Comparison of ENCODE assay signal across 22 mouse cellular contexts in the genomic region with DNA sequence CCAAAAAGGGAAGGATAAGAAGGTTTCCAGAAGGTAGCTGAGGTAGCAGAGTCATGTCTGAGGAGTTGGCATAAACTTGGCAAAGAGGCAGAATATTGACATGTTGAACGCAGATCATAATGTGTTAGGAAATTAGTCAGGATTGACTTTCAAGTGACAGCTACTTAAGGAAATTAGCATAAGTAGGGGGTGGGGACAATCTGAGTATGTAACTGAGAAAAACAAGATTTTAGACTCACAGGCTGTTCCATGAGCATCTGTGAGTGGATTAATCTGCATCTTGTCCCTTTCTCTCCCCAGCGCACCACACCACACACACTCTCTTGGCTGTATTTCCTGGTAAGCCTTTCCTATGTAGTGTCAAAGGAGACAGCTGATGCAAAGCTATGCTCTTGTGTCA. TPM values are rescaled to one million over a fixed set of nuclear protein-coding genes. Genes with fewer than 3 reads are reported as not detected.
DNase-seq lines count a peak whose midpoint lies in the region; ATAC-seq and TF ChIP-seq lines count a peak whose summit lies in the region.
"Had no signal": no experiment of that assay in that cellular context is flagged by ENCODE, and none has a peak within 500 bp of the region (broad histone marks: within the 10 kb centered on the region; RNA-seq: fewer than 3 reads in every experiment).

No protein-coding gene starts in this region.

- H3K27ac ChIP-seq in forebrain, embryonic 13.5 days = no peak overlapping the region
- H3K27ac ChIP-seq in forebrain, embryonic 11.5 days (ENCODE audit: low read depth, low read length) = no peak overlapping the region
- peak overlapping the region; percentile 87 for H3K27ac ChIP-seq in layer of hippocampus, adult 2 months
- 0 out of 2 replicates have a peak overlapping the region, but pooled peaks have one; percentile 78 for H3K27ac ChIP-seq in stomach, embryonic 15.5 days
- no peak overlapping the region for H3K27ac ChIP-seq in stomach, postnatal 0 days (replicated peaks)
- no peak overlapping the region for H3K27ac ChIP-seq in forebrain, postnatal 0 days (ENCODE audit: low read depth, low read length)
- H3K27ac ChIP-seq: hindbrain, embryonic 12.5 days; hindbrain, embryonic 15.5 days had no signal

- ATAC-seq in forebrain, embryonic 13.5 days = peak; percentile 66; the same call in 1 of the 2 replicates
- ATAC-seq in forebrain, embryonic 11.5 days (replicated peaks; ENCODE audit: low FRiP score) = no peak
- no peak for ATAC-seq in stomach, embryonic 15.5 days (ENCODE audit: insufficient read depth, low FRiP score, low read depth)
- ATAC-seq in stomach, postnatal 0 days (ENCODE audit: low FRiP score, low TSS enrichment) = no peak
- ATAC-seq in forebrain, postnatal 0 days = peak; percentile 80
- ATAC-seq: intestine, postnatal 0 days; Patski had no signal

- no peak for TF ChIP-seq CTCF in layer of hippocampus, adult 2 months (conservative IDR thresholded peaks at IDR 0.05)
- TF ChIP-seq CTCF in stomach, postnatal 0 days (IDR thresholded peaks at IDR 0.05; ENCODE audit: low read depth) = no peak
- no peak for TF ChIP-seq CTCF in forebrain, postnatal 0 days (IDR thresholded peaks at IDR 0.05; ENCODE audit: low read depth)

- 68% methylated on average over 2 of the region's 2 CpGs for WGBS in forebrain, embryonic 13.5 days
- 93% methylated on average over 2 of the region's 2 CpGs for WGBS in forebrain, embryonic 11.5 days
- 82% methylated on average over 2 of the region's 2 CpGs for WGBS in stomach, embryonic 15.5 days
- WGBS in stomach, postnatal 0 days = 77% methylated on average over 2 of the region's 2 CpGs
- 37% methylated on average over 2 of the region's 2 CpGs for WGBS in forebrain, postnatal 0 days

- no peak for DNase-seq in forebrain, embryonic 11.5 days (ENCODE audit: low spot score)
- DNase-seq in layer of hippocampus, adult 2 months (ENCODE audit: low spot score in 2 of 2) = peak in 1 of 2 experiments; percentile 66
- no peak for DNase-seq in layer of hippocampus, postnatal 25 days (ENCODE audit: extremely low spot score in 1 of 2, low spot score in 1 of 2)
- DNase-seq in stomach, postnatal 0 days (ENCODE audit: low spot score) = no peak
- no peak for DNase-seq in forebrain, postnatal 0 days
- DNase-seq in MN1 (ENCODE audit: low spot score) = no peak
- DNase-seq: adrenal gland, adult 2 months; adrenal gland, postnatal 14 days; cerebellum, adult 18-20 months; cerebellum, adult 9-10 months; cerebellum, postnatal 14 days; gastrocnemius, postnatal 14 days; heart, adult 11 months had no signal

- TF ChIP-seq EP300 in stomach, postnatal 0 days (optimal IDR thresholded peaks at IDR 0.05) = no peak

- H3K36me3 ChIP-seq in forebrain, embryonic 13.5 days (ENCODE audit: poor library complexity, severe bottlenecking) = peaks cover 15% of the 10 kb centered on the region
- no peaks in the 10 kb centered on the region for H3K36me3 ChIP-seq in forebrain, embryonic 11.5 days (ENCODE audit: control insufficient read depth, insufficient read depth, low read length)
- no peaks in the 10 kb centered on the region for H3K36me3 ChIP-seq in stomach, embryonic 15.5 days
- H3K36me3 ChIP-seq in stomach, postnatal 0 days (ENCODE audit: control insufficient read depth, insufficient read depth, low read length) = no peaks in the 10 kb centered on the region
- H3K36me3 ChIP-seq in forebrain, postnatal 0 days (ENCODE audit: insufficient read depth) = peaks cover 6% of the 10 kb centered on the region
- H3K36me3 ChIP-seq: embryonic facial prominence, embryonic 15.5 days had no signal

- peaks cover 26% of the 10 kb centered on the region for H3K4me1 ChIP-seq in forebrain, embryonic 13.5 days
- no peaks in the 10 kb centered on the region for H3K4me1 ChIP-seq in forebrain, embryonic 11.5 days (replicated peaks; ENCODE audit: control insufficient read depth, insufficient read depth, low read length)
- H3K4me1 ChIP-seq in stomach, embryonic 15.5 days = peaks cover 15% of the 10 kb centered on the region
- H3K4me1 ChIP-seq in stomach, postnatal 0 days (replicated peaks; ENCODE audit: control insufficient read depth, insufficient read depth) = no peaks in the 10 kb centered on the region
- H3K4me1 ChIP-seq in forebrain, postnatal 0 days (ENCODE audit: insufficient read depth) = no peaks in the 10 kb centered on the region

- H3K9ac ChIP-seq in forebrain, embryonic 13.5 days = no peak overlapping the region
- H3K9ac ChIP-seq in forebrain, embryonic 11.5 days (ENCODE audit: low read length) = no peak overlapping the region
- no peak overlapping the region for H3K9ac ChIP-seq in stomach, embryonic 15.5 days
- no peak overlapping the region for H3K9ac ChIP-seq in stomach, postnatal 0 days (ENCODE audit: low read length)
- no peak overlapping the region for H3K9ac ChIP-seq in forebrain, postnatal 0 days
- H3K9ac ChIP-seq: embryonic facial prominence, embryonic 12.5 days; embryonic facial prominence, embryonic 15.5 days; hindbrain, embryonic 12.5 days; hindbrain, embryonic 15.5 days had no signal

- no peaks in the 10 kb centered on the region for H3K9me3 ChIP-seq in forebrain, embryonic 13.5 days (replicated peaks)
- H3K9me3 ChIP-seq in forebrain, embryonic 11.5 days (ENCODE audit: control insufficient read depth, low read length) = no peaks in the 10 kb centered on the region
- no peaks in the 10 kb centered on the region for H3K9me3 ChIP-seq in stomach, embryonic 15.5 days
- H3K9me3 ChIP-seq in stomach, postnatal 0 days (ENCODE audit: control insufficient read depth, low read length) = no peaks in the 10 kb centered on the region
- H3K9me3 ChIP-seq in forebrain, postnatal 0 days (ENCODE audit: low read length) = no peaks in the 10 kb centered on the region
- H3K9me3 ChIP-seq: embryonic facial prominence, embryonic 12.5 days; embryonic facial prominence, embryonic 15.5 days; hindbrain, embryonic 12.5 days; hindbrain, embryonic 15.5 days had no signal

- H3K4me3 ChIP-seq in forebrain, embryonic 13.5 days = no peak overlapping the region
- no peak overlapping the region for H3K4me3 ChIP-seq in forebrain, embryonic 11.5 days (ENCODE audit: low read depth, low read length)
- no peak overlapping the region for H3K4me3 ChIP-seq in layer of hippocampus, adult 2 months
- no peak overlapping the region for H3K4me3 ChIP-seq in stomach, embryonic 15.5 days (replicated peaks)
- no peak overlapping the region for H3K4me3 ChIP-seq in stomach, postnatal 0 days (ENCODE audit: low read depth, low read length)
- H3K4me3 ChIP-seq in forebrain, postnatal 0 days (ENCODE audit: low read depth, low read length) = no peak overlapping the region
- H3K4me3 ChIP-seq: embryonic facial prominence, embryonic 12.5 days; embryonic facial prominence, embryonic 15.5 days; hindbrain, embryonic 12.5 days; hindbrain, embryonic 15.5 days had no signal

- H3K4me2 ChIP-seq in forebrain, embryonic 13.5 days = no peak overlapping the region
- H3K4me2 ChIP-seq in forebrain, embryonic 11.5 days (ENCODE audit: low read depth, low read length, severe bottlenecking) = no peak overlapping the region
- H3K4me2 ChIP-seq in stomach, embryonic 15.5 days = no peak overlapping the region
- no peak overlapping the region for H3K4me2 ChIP-seq in stomach, postnatal 0 days (replicated peaks; ENCODE audit: low read depth)
- H3K4me2 ChIP-seq in forebrain, postnatal 0 days (ENCODE audit: low read depth) = no peak overlapping the region
- H3K4me2 ChIP-seq: embryonic facial prominence, embryonic 12.5 days; embryonic facial prominence, embryonic 15.5 days; heart, embryonic 11.5 days; hindbrain, embryonic 12.5 days; hindbrain, embryonic 15.5 days had no signal

- no peaks in the 10 kb centered on the region for H3K27me3 ChIP-seq in forebrain, embryonic 13.5 days
- H3K27me3 ChIP-seq in forebrain, embryonic 11.5 days (ENCODE audit: control insufficient read depth, insufficient read depth, low read length) = no peaks in the 10 kb centered on the region
- no peaks in the 10 kb centered on the region for H3K27me3 ChIP-seq in stomach, embryonic 15.5 days (replicated peaks)
- no peaks in the 10 kb centered on the region for H3K27me3 ChIP-seq in stomach, postnatal 0 days (ENCODE audit: control insufficient read depth, insufficient read depth, low read length)
- no peaks in the 10 kb centered on the region for H3K27me3 ChIP-seq in forebrain, postnatal 0 days (ENCODE audit: insufficient read depth, low read length)
- H3K27me3 ChIP-seq: embryonic facial prominence, embryonic 12.5 days; embryonic facial prominence, embryonic 15.5 days; hindbrain, embryonic 12.5 days; hindbrain, embryonic 15.5 days; Patski had no signal

RNA-seq across cellular contexts. Expression of a gene that starts 6.0 kb away (rescaled TPM):
- polyA plus RNA-seq in forebrain, embryonic 13.5 days (2015; fragmentation: Nextera tagmentation; extraction: Ambion mirVana) = 3.5 and 4.1 TPM in 2 replicates
- 2.2 and 2.5 TPM in 2 replicates for polyA plus RNA-seq in forebrain, embryonic 11.5 days (2014; fragmentation: Nextera tagmentation; extraction: Ambion mirVana)
- 10 to 100 TPM; 69.0 to 71.6 TPM for total RNA-seq in layer of hippocampus, adult 2 months (2021)
- total RNA-seq in layer of hippocampus, postnatal 25 days (2021) = 10 to 100 TPM; 64.5 to 75.6 TPM
- polyA plus RNA-seq in stomach, embryonic 15.5 days (2015; fragmentation: Nextera tagmentation; extraction: Ambion mirVana) = 1.1 and 1.2 TPM in 2 replicates
- 0.52 and 0.57 TPM in 2 replicates for polyA plus RNA-seq in stomach, postnatal 0 days (2015; fragmentation: Nextera tagmentation; extraction: Ambion mirVana)
- 40.9 and 51.0 TPM in 2 replicates for total RNA-seq in forebrain, postnatal 0 days (2014; rRNA removed)
- 2.5 and 2.8 TPM in 2 replicates for polyA plus RNA-seq in forebrain, postnatal 0 days (2015; fragmentation: Nextera tagmentation; extraction: Ambion mirVana)

Comparison
In these comparisons a context has a peak if more than half of its experiments do, and no peak if none do; other contexts are left out.
1. ATAC-seq: peak in forebrain, embryonic 13.5 days (single experiment) and forebrain, postnatal 0 days (single experiment); none in forebrain, embryonic 11.5 days (single experiment), stomach, embryonic 15.5 days (single experiment) and stomach, postnatal 0 days (single experiment).
2. H3K27ac ChIP-seq: peak in layer of hippocampus, adult 2 months (single experiment) and stomach, embryonic 15.5 days (single experiment); none in forebrain, embryonic 13.5 days (single experiment), forebrain, embryonic 11.5 days (single experiment), stomach, postnatal 0 days (single experiment) and forebrain, postnatal 0 days (single experiment).